Mouse (Mus musculus) embryonic facial prominence, embryonic 10.5 days (tissue): ENCODE measurements around the gene Gm44502. TPM values are rescaled to one million over a fixed set of nuclear protein-coding genes. Genes with fewer than 3 reads are reported as not detected.

Experiments used
- DNase-seq: peaks from one replicate; pipeline ENCODE4 v3.0.0-alpha.2; 2017; ENCODE audit warnings: low spot score
- H3K27ac ChIP-seq: fragments of 300-500 bp; sonication (generic); replicated peaks from 2 replicates; pipeline ENCODE4 v1.5.1; 2016; ENCODE audit warnings: mild to moderate bottlenecking
- H3K27me3 ChIP-seq: fragments of 300-500 bp; sonication (generic); replicated peaks from 2 replicates; pipeline ENCODE4 v1.6.1; 2016; ENCODE audit warnings: low read depth, mild to moderate bottlenecking; ENCODE audit not compliant: poor library complexity, severe bottlenecking
- H3K36me3 ChIP-seq: fragments of 300-500 bp; sonication (generic); replicated peaks from 2 replicates; pipeline ENCODE4 v1.6.1; 2016; ENCODE audit warnings: mild to moderate bottlenecking, moderate library complexity
- H3K4me1 ChIP-seq: fragments of 300-500 bp; sonication (generic); 2 replicates; pipeline ENCODE4 v1.6.1; 2016
- H3K4me3 ChIP-seq: fragments of 300-500 bp; sonication (generic); 2 replicates; pipeline ENCODE4 v1.5.1; 2016; ENCODE audit warnings: mild to moderate bottlenecking, moderate library complexity
- H3K9me3 ChIP-seq: fragments of 300-500 bp; sonication (generic); 2 replicates; pipeline ENCODE4 v1.6.1; 2016; ENCODE audit warnings: mild to moderate bottlenecking
- WGBS: fragments of 180-500 bp; shearing (Covaris S2); methylation state at CpG from one replicate; pipeline ENCODE4 v1.1.7; 2016; 5-methylcytosine and 5-hydroxymethylcytosine counted together
- polyA plus RNA-seq: library from polyadenylated mRNA; unstranded; fragments of >200 nt; fragmentation: Nextera tagmentation; extraction: Ambion mirVana; gene quantifications from 2 replicates; pipeline ENCODE4 v1.2.1, GENCODE M21; 2016

Gene Gm44502
- polyA plus RNA-seq, result not detected in 2 replicates

- no peaks in the 10 kb centered on the region for H3K9me3 ChIP-seq
- H3K36me3 ChIP-seq, result peaks cover 25% of the 10 kb centered on the region
- H3K4me1 ChIP-seq, result peaks cover 35% of the 10 kb centered on the region
- H3K27ac ChIP-seq, result peak within 1 kb of the TSS; percentile 93
- WGBS, result under 1% methylated on average over 70 of the region's 70 CpGs
- peak within 1 kb of the TSS; percentile 77 for H3K4me3 ChIP-seq
- peak; percentile 94 for DNase-seq
- H3K27me3 ChIP-seq, result no peaks in the 10 kb centered on the region
These were observed at the start of gene Gm44502, which contains the start of the genes C730034F03Rik and Chkb for GRCm38 (mm10) chr15:89429352-89430221. Gm44502 (minus strand) TSS chr15:89429696. C730034F03Rik (plus strand) TSS chr15:89429589. Chkb (minus strand) TSS chr15:89429908.

- Histone ChIP-seq H3K4me3 (no peak overlapping the region), H3K27me3 (peaks cover 15% of the 10 kb centered on the region), H3K36me3 (no peaks in the 10 kb centered on the region), H3K27ac (no peak overlapping the region), H3K9me3 (no peaks in the 10 kb centered on the region), H3K4me1 (peaks cover 34% of the 10 kb centered on the region)
- DNase-seq, result no peak
- 85% methylated on average over 3 of the region's 3 CpGs for WGBS
These were observed 49.1 kb upstream of the Gm44502 start for GRCm38 (mm10) chr15:89478622-89479021.

- H3K27ac ChIP-seq, result no peak overlapping the region
- no peak for DNase-seq
- WGBS, result 40% methylated on average over 8 of the region's 8 CpGs
- H3K4me1 ChIP-seq, result peaks cover 34% of the 10 kb centered on the region
- no peaks in the 10 kb centered on the region for H3K9me3 ChIP-seq
- H3K27me3 ChIP-seq, result peaks cover 15% of the 10 kb centered on the region
- H3K4me3 ChIP-seq, result no peak overlapping the region
- H3K36me3 ChIP-seq, result no peaks in the 10 kb centered on the region
These were observed 48.3 kb upstream of the Gm44502 start for GRCm38 (mm10) chr15:89477806-89478205.

DNA sequence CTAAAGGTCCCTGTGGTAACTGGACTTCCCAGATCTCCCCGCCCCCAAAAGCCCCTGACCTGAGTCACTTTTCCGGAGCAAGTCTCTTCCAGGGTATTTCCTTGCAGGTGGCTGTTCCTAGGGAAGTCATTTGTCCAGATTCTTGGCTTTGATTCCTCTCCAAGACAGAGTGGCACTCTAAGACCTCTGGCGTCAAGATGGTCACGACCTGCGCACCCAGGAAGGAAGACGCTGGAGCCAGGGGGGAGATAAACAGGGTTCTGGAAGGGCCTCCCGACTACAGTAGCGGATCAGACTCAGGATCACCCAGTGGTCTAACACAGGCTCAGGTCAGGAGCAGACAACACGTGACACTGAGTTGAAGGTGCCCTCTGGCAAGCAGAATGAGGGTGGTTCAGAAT, 47.6 kb upstream of the Gm44502 start, which contains the start of gene Arsa:
Arsa (minus strand) TSS at position 335 of the 401 bp plus-strand sequence.
- 26% methylated on average over 9 of the region's 9 CpGs for WGBS
- H3K27ac ChIP-seq, result peak within 1 kb of the TSS; percentile 85
- no peaks in the 10 kb centered on the region for H3K9me3 ChIP-seq
- H3K4me1 ChIP-seq, result peaks cover 34% of the 10 kb centered on the region
- no peak for DNase-seq
- H3K36me3 ChIP-seq, result no peaks in the 10 kb centered on the region
- peak within 1 kb of the TSS; percentile 73 for H3K4me3 ChIP-seq
- peaks cover 15% of the 10 kb centered on the region for H3K27me3 ChIP-seq

DNA sequence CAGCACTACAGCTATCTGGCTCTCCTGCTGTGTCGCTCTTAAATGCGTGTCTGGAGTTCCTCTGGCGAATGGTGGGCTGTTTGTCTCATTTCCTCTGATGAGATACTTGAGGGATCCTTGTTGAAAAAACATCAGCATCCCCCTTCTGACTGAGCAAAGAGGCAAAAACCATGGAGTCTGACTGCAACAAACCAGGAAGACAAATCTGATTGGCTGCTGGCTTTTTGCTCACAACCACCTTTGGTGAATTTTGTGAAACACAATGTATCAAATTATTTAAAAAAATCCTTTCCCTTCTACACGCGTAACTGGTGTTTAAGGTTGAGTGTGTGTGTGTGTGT, 46.9 kb upstream of the Gm44502 start:
- Histone ChIP-seq H3K4me3 (peak overlapping the region; percentile 73), H3K4me1 (peaks cover 34% of the 10 kb centered on the region), H3K9me3 (no peaks in the 10 kb centered on the region), H3K27ac (peak overlapping the region; percentile 85), H3K27me3 (peaks cover 15% of the 10 kb centered on the region), H3K36me3 (no peaks in the 10 kb centered on the region)
- WGBS, result 10% methylated on average over 5 of the region's 5 CpGs
- DNase-seq, result no peak

DNA sequence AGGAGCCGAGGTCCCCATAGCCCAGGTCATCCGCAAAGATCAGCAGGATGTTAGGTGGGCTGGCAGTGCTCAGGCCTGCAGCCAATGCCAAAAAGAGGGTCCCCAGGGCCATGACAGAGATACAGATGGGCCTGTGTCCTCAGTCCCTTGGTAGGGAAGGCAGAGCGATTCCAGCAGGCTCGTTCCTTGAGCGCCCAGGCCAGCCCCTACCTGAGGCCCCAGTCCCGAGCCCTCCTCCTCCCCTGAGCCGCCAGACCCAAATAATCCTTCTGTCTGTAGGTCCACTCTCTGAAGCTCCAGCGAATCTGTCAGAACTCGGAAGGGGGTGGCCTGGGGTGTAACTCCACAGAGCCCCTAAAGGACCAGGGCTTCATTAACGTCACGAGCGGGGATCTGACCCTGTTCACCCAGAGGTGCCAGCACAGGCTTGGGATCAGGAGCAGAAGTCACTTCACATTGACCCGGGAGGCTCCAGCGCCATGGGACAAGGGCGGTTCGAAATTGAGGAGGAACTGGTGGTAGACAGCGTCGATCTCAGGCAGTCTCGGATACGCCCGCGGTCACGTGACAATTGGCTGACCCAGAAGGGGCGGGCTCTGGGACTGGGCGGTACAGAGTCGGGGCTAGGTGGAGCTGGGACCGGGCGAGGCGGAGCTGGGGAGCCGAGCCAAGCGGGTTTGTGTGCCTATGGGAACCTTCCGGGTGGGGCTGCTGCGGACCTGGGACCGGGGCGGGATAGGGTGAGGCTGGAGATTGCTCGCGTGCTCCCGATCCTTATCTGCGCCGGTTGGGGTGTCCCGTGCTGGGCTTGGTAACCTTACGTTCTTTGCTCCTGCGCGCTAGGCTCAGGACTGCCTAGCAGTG, 46.3 kb upstream of the Gm44502 start:
- Histone ChIP-seq H3K27me3 (peaks cover 15% of the 10 kb centered on the region), H3K36me3 (no peaks in the 10 kb centered on the region), H3K27ac (peak overlapping the region; percentile 85), H3K4me1 (peaks cover 34% of the 10 kb centered on the region), H3K9me3 (no peaks in the 10 kb centered on the region), H3K4me3 (peak overlapping the region; percentile 73)
- 10% methylated on average over 44 of the region's 44 CpGs for WGBS
- DNase-seq, result peak; percentile 92

- no peaks in the 10 kb centered on the region for H3K36me3 ChIP-seq
- H3K4me3 ChIP-seq, result peak overlapping the region; percentile 73
- no peaks in the 10 kb centered on the region for H3K9me3 ChIP-seq
- peaks cover 28% of the 10 kb centered on the region for H3K4me1 ChIP-seq
- H3K27ac ChIP-seq, result peak overlapping the region; percentile 85; the same call in 1 of the 2 replicates
- no peak for DNase-seq
- WGBS, result 87% methylated on average over 7 of the region's 7 CpGs
- H3K27me3 ChIP-seq, result peaks cover 15% of the 10 kb centered on the region
These were observed 45.8 kb upstream of the Gm44502 start for GRCm38 (mm10) chr15:89475293-89475600.

DNA sequence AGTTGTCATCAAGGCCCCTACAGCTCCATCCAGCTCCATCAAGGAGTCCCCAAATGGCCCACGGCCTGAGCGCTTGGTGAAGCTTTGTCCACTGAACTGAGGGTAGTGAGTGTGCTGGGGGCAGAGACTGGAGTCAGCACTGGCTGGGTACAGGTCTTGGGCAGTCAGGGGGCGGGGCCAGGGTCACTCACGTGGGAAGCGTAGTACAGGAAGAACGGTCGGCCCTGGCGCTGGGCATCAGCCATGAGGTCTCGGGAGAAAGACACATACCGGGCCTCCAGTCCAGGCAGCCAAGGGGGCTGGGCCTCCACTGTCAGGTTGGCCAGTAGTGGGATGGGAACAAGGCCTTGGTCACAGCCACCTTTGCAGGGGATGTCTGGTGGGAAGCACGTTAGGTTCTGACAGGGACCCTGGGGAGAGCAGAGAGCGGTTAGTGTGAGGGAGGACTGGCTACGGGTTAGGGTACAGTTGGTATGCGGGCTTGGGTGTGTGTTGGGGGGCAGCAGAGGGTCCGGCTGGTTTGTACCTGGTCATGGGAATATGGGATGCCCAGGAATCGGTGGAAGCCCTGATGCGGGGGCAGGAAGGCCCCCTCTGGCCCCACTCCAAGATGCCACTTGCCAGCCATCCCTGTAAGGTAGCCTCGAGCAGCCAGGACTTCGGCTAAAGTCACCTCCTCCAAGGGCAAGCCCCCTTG, 45.2 kb upstream of the Gm44502 start:
- peak overlapping the region; percentile 73 for H3K4me3 ChIP-seq
- no peak for DNase-seq
- WGBS, result 93% methylated on average over 19 of the region's 19 CpGs
- no peaks in the 10 kb centered on the region for H3K9me3 ChIP-seq
- no peaks in the 10 kb centered on the region for H3K36me3 ChIP-seq
- peaks cover 15% of the 10 kb centered on the region for H3K27me3 ChIP-seq
- no peak overlapping the region for H3K27ac ChIP-seq
- H3K4me1 ChIP-seq, result peaks cover 28% of the 10 kb centered on the region

DNA sequence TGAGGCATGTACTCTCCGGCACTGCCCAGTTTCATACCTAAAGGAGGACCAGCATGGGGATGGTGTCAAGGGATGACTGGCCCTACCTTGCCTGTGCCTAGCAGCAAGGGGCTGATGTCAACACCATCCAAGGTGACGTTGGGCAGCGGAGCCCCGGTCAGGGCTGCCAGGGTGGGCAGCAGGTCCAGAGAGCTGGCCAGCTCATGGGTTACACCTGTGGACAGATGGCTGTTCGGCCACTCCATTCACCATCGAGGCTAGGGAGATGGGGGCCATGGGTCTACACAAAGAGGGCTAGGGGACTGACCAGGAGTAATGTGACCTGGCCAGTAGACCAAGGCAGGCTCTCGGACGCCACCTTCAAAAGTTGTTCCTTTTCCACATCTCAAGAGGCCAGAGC, 44.4 kb upstream of the Gm44502 start:
- H3K4me3 ChIP-seq, result no peak overlapping the region
- DNase-seq, result no peak
- 97% methylated on average over 8 of the region's 8 CpGs for WGBS
- H3K27ac ChIP-seq, result no peak overlapping the region
- H3K36me3 ChIP-seq, result no peaks in the 10 kb centered on the region
- no peaks in the 10 kb centered on the region for H3K9me3 ChIP-seq
- H3K27me3 ChIP-seq, result peaks cover 15% of the 10 kb centered on the region
- peaks cover 28% of the 10 kb centered on the region for H3K4me1 ChIP-seq

DNA sequence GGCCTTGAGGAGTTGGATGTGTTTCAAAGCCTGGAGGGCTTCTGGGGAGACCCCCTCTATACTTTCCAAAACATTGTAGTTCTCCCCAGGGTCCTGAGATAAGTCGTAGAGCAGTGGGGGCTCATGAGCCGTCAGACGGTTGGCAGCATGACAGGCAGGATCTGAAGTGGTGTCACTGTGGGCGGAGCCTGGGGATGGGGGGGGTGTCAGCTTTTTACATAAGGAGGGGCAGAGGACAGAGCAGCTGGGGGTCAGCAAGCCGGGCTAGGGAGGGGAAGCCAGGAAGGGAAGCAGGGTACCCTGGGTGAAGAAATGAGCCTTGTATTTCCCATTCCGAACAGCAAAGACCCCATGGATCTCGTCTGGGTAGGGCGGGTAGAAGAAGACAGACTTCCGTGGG, 43.9 kb upstream of the Gm44502 start:
- Histone ChIP-seq H3K4me3 (no peak overlapping the region), H3K36me3 (no peaks in the 10 kb centered on the region), H3K27me3 (peaks cover 14% of the 10 kb centered on the region), H3K4me1 (peaks cover 28% of the 10 kb centered on the region), H3K27ac (no peak overlapping the region), H3K9me3 (no peaks in the 10 kb centered on the region)
- WGBS, result 84% methylated on average over 9 of the region's 9 CpGs
- DNase-seq, result no peak

DNA sequence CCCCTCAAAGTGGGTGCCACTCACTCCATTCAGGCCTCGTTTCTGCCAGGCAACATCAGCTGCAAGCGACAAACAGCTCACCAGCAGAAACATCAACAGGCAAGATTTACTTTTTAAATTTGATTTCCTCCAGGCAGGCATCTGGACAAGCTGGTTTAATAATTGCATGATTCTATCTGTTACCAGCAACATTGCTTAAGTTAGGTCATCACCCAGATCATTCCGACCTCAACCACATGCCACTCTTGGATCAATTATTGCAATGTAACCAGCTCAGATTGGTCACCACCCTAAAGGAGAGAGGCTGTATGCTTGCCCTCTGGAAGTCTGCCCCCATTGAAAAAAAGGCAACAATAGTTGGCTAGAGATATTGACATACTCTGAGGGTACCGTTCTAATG, 42.0 kb upstream of the Gm44502 start:
- WGBS, result 90% methylated on average over 4 of the region's 4 CpGs
- H3K36me3 ChIP-seq, result no peaks in the 10 kb centered on the region
- no peaks in the 10 kb centered on the region for H3K27me3 ChIP-seq
- DNase-seq, result no peak
- no peak overlapping the region for H3K27ac ChIP-seq
- H3K4me3 ChIP-seq, result no peak overlapping the region
- H3K4me1 ChIP-seq, result peaks cover 16% of the 10 kb centered on the region
- no peaks in the 10 kb centered on the region for H3K9me3 ChIP-seq

DNA sequence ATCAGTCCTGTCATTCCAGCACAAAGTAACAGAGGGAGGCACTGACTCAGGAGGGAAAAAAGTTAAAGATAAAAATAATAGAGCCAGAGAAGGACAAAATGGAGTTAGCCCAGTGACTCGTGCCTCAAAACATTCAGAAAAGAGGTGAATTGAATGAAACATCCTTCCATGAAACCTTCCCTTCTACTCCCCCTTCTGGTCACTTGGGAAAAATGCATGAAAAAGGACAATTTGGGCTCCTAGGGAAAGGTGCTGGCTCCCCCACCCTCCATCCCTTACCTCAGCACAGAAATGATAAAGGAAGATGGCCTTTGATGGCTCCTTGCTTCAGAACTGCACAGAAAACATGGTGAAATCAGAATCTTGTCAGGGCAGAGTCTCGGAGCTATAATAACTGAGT, 39.1 kb upstream of the Gm44502 start:
- Histone ChIP-seq H3K4me3 (no peak overlapping the region), H3K9me3 (no peaks in the 10 kb centered on the region), H3K4me1 (peaks cover 3% of the 10 kb centered on the region; the same call in 1 of the 2 replicates), H3K27me3 (no peaks in the 10 kb centered on the region), H3K36me3 (no peaks in the 10 kb centered on the region), H3K27ac (no peak overlapping the region)
- DNase-seq, result no peak
- 45% methylated on average over 2 of the region's 2 CpGs for WGBS
